Mouse (Mus musculus): ENCODE results near the gene Il11ra1. TPM values are rescaled to one million over a fixed set of nuclear protein-coding genes. Genes with fewer than 3 reads are reported as not detected.

Il11ra1 gene
- polyA plus RNA-seq, 1 experiment = 2.4 TPM

DNA sequence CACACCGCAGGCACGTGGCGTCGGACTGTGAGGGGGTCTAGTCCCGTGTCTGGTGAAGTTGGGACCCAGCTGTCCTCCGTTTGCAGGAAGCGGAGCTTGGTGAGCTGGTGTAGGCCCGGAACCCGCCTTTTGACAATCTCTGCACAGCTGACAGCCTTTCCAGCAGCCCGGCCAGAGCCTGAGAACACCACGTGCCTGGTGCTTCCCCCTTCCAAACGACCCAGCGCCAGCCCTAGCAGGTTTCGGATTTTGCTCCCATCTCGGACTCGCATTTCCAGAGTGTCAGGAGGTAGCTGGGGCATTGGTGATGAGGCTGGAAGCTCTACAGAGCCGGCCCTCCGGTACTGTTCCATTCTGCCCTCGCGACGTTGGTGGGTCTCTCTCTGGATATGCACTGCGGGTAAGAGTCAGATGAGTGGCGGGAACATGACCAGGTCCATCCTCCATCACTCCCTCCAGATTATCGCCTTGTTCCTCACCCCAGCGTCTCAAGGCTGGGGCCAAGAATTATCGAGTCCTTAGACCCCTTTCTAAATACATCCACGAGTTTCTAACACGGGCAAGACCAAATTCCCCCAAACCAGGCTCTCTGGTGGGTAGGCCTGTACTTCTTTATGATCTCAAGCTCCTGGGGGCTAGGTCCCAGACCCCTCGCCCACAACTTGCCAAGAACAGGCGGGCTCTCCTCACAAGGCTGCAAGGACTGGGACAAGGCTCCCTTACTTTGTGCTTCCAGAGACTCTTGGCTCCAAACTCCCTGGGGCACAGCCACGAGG lies 12.8 kb downstream of the Il11ra1 start:
- no peaks in the 10 kb centered on the region for H3K27me3 ChIP-seq (ENCODE audit: control insufficient read depth, insufficient read depth, insufficient read length)
- peak overlapping the region; percentile 80 for H3K4me3 ChIP-seq (ENCODE audit: insufficient read depth, poor library complexity, severe bottlenecking)
- TF ChIP-seq CEBPB (IDR thresholded peaks at IDR 0.05; ENCODE audit: low read depth) (no peak), USF1 (IDR thresholded peaks at IDR 0.05; ENCODE audit: low read depth) (no peak), MAX (IDR thresholded peaks at IDR 0.05) (no peak), FOSL1 (IDR thresholded peaks at IDR 0.05; ENCODE audit: insufficient read depth, low read length, poor library complexity, severe bottlenecking) (no peak), MYOD1 (IDR thresholded peaks at IDR 0.05; ENCODE audit: control insufficient read depth, insufficient read length, low read depth) (no peak), CTCF (IDR thresholded peaks at IDR 0.05; ENCODE audit: control insufficient read depth, insufficient read depth, insufficient read length) (no peak), MYOG (IDR thresholded peaks at IDR 0.05; ENCODE audit: control insufficient read depth, extremely low read depth, insufficient read length) (no peak)
- H3K36me3 ChIP-seq (ENCODE audit: control insufficient read depth, insufficient read depth) = peaks cover 6% of the 10 kb centered on the region
- H3K79me3 ChIP-seq (ENCODE audit: low read depth) = peaks cover 14% of the 10 kb centered on the region
- H3K79me2 ChIP-seq (ENCODE audit: control insufficient read depth, insufficient read depth) = peaks cover 15% of the 10 kb centered on the region
- peak overlapping the region; percentile 77 for H3ac ChIP-seq (ENCODE audit: control insufficient read depth, insufficient read length, low read depth)

- Histone ChIP-seq H3ac (ENCODE audit: control insufficient read depth, insufficient read length, low read depth) (peak within 1 kb of the TSS; percentile 77), H3K27me3 (ENCODE audit: control insufficient read depth, insufficient read depth, insufficient read length) (no peaks in the 10 kb centered on the region), H3K79me2 (ENCODE audit: control insufficient read depth, insufficient read depth) (peaks cover 15% of the 10 kb centered on the region), H3K36me3 (ENCODE audit: control insufficient read depth, insufficient read depth) (peaks cover 10% of the 10 kb centered on the region), H3K4me3 (ENCODE audit: insufficient read depth, poor library complexity, severe bottlenecking) (peak within 1 kb of the TSS; percentile 80), H3K79me3 (ENCODE audit: low read depth) (peaks cover 14% of the 10 kb centered on the region)
- no peak for TF ChIP-seq USF1 (IDR thresholded peaks at IDR 0.05; ENCODE audit: low read depth)
- no peak for TF ChIP-seq MYOD1 (IDR thresholded peaks at IDR 0.05; ENCODE audit: control insufficient read depth, insufficient read length, low read depth)
- no peak for TF ChIP-seq FOSL1 (IDR thresholded peaks at IDR 0.05; ENCODE audit: insufficient read depth, low read length, poor library complexity, severe bottlenecking)
- TF ChIP-seq MAX (IDR thresholded peaks at IDR 0.05) = no peak
- TF ChIP-seq CEBPB (IDR thresholded peaks at IDR 0.05; ENCODE audit: low read depth) = no peak
- no peak for TF ChIP-seq CTCF (IDR thresholded peaks at IDR 0.05; ENCODE audit: control insufficient read depth, insufficient read depth, insufficient read length)
- TF ChIP-seq MYOG (IDR thresholded peaks at IDR 0.05; ENCODE audit: control insufficient read depth, extremely low read depth, insufficient read length) = no peak
Observed at GRCm38 (mm10) chr4:41713197-41714067, 13.6 kb downstream of the Il11ra1 start, which contains the start of gene Rpp25l. TSS of gene Rpp25l (minus strand) at chr4:41713534.

- no peak overlapping the region for H3K4me3 ChIP-seq (ENCODE audit: insufficient read depth, poor library complexity, severe bottlenecking)
- H3K36me3 ChIP-seq (ENCODE audit: control insufficient read depth, insufficient read depth) = peaks cover 15% of the 10 kb centered on the region
- TF ChIP-seq MYOG (IDR thresholded peaks at IDR 0.05; ENCODE audit: control insufficient read depth, extremely low read depth, insufficient read length) = no peak
- TF ChIP-seq USF1 (IDR thresholded peaks at IDR 0.05; ENCODE audit: low read depth) = no peak
- TF ChIP-seq MAX (IDR thresholded peaks at IDR 0.05) = peak; percentile 24
- no peak for TF ChIP-seq CEBPB (IDR thresholded peaks at IDR 0.05; ENCODE audit: low read depth)
- peak; percentile 77 for TF ChIP-seq CTCF (IDR thresholded peaks at IDR 0.05; ENCODE audit: control insufficient read depth, insufficient read depth, insufficient read length)
- no peak for TF ChIP-seq FOSL1 (IDR thresholded peaks at IDR 0.05; ENCODE audit: insufficient read depth, low read length, poor library complexity, severe bottlenecking)
- H3K79me3 ChIP-seq (ENCODE audit: low read depth) = peaks cover 14% of the 10 kb centered on the region
- no peaks in the 10 kb centered on the region for H3K27me3 ChIP-seq (ENCODE audit: control insufficient read depth, insufficient read depth, insufficient read length)
- peaks cover 15% of the 10 kb centered on the region for H3K79me2 ChIP-seq (ENCODE audit: control insufficient read depth, insufficient read depth)
- no peak overlapping the region for H3ac ChIP-seq (ENCODE audit: control insufficient read depth, insufficient read length, low read depth)
Observed at GRCm38 (mm10) chr4:41714276-41714675, 14.5 kb downstream of the Il11ra1 start.

- H3K36me3 ChIP-seq (ENCODE audit: control insufficient read depth, insufficient read depth) = peaks cover 20% of the 10 kb centered on the region
- H3K79me2 ChIP-seq (ENCODE audit: control insufficient read depth, insufficient read depth) = peaks cover 15% of the 10 kb centered on the region
- TF ChIP-seq MYOG (IDR thresholded peaks at IDR 0.05; ENCODE audit: control insufficient read depth, extremely low read depth, insufficient read length) (no peak), MYOD1 (IDR thresholded peaks at IDR 0.05; ENCODE audit: control insufficient read depth, insufficient read length, low read depth) (no peak), CTCF (IDR thresholded peaks at IDR 0.05; ENCODE audit: control insufficient read depth, insufficient read depth, insufficient read length) (no peak), MAX (IDR thresholded peaks at IDR 0.05) (no peak), USF1 (IDR thresholded peaks at IDR 0.05; ENCODE audit: low read depth) (no peak), FOSL1 (IDR thresholded peaks at IDR 0.05; ENCODE audit: insufficient read depth, low read length, poor library complexity, severe bottlenecking) (no peak), CEBPB (IDR thresholded peaks at IDR 0.05; ENCODE audit: low read depth) (no peak)
- no peak overlapping the region for H3K4me3 ChIP-seq (ENCODE audit: insufficient read depth, poor library complexity, severe bottlenecking)
- H3K27me3 ChIP-seq (ENCODE audit: control insufficient read depth, insufficient read depth, insufficient read length) = no peaks in the 10 kb centered on the region
- H3K79me3 ChIP-seq (ENCODE audit: low read depth) = peaks cover 14% of the 10 kb centered on the region
- no peak overlapping the region for H3ac ChIP-seq (ENCODE audit: control insufficient read depth, insufficient read length, low read depth)
Observed at GRCm38 (mm10) chr4:41715082-41715481, 15.3 kb downstream of the Il11ra1 start.

- H3K36me3 ChIP-seq (ENCODE audit: control insufficient read depth, insufficient read depth) = peaks cover 20% of the 10 kb centered on the region
- no peak overlapping the region for H3ac ChIP-seq (ENCODE audit: control insufficient read depth, insufficient read length, low read depth)
Observed at GRCm38 (mm10) chr4:41715596-41715995, 15.8 kb downstream of the Il11ra1 start.

More at GRCm38 (mm10) chr4:41715596-41715995, 15.8 kb downstream of the Il11ra1 start:
- Histone ChIP-seq H3K4me3 (ENCODE audit: insufficient read depth, poor library complexity, severe bottlenecking) (no peak overlapping the region), H3K79me3 (ENCODE audit: low read depth) (peaks cover 14% of the 10 kb centered on the region), H3K27me3 (ENCODE audit: control insufficient read depth, insufficient read depth, insufficient read length) (no peaks in the 10 kb centered on the region), H3K79me2 (ENCODE audit: control insufficient read depth, insufficient read depth) (peaks cover 15% of the 10 kb centered on the region)
- no peak for TF ChIP-seq USF1 (IDR thresholded peaks at IDR 0.05; ENCODE audit: low read depth)
- TF ChIP-seq CTCF (IDR thresholded peaks at IDR 0.05; ENCODE audit: control insufficient read depth, insufficient read depth, insufficient read length) = peak; percentile 16

All from C2C12 (cell line).